Mouse (Mus musculus) C2C12 (cell line): ENCODE data around the gene Maz.

ENCODE experiments used
- CTCF ChIP-seq: IDR thresholded peaks from one replicate; pipeline ENCODE4 v1.5.1; 2011; ENCODE audit not compliant: control insufficient read depth, insufficient read depth, insufficient read length
- MAX ChIP-seq: IDR thresholded peaks from one replicate; pipeline ENCODE4 v1.6.1; 2011; ENCODE audit warnings: mild to moderate bottlenecking, control low read depth
- USF1 ChIP-seq: IDR thresholded peaks from one replicate; pipeline ENCODE4 v1.6.1; 2011; ENCODE audit warnings: low read depth, mild to moderate bottlenecking, control low read depth, moderate library complexity

- TF ChIP-seq CTCF (no peak), USF1 (no peak), MAX (no peak)
Measured at GRCm38 (mm10) chr7:127020031-127020430, 6.8 kb downstream of the Maz start.
